Mouse (Mus musculus) T-cell, adult 2 months (primary cell): ENCODE measurements around the gene Nxph2.
"Not testable (repeated sequence)": the region's sequence is repeated elsewhere in the genome, so short reads cannot be mapped to it uniquely, and the experiment has no call there.

Experiments
- DNase-seq: peaks from one replicate; pipeline ENCODE4 v3.0.0; 2022; ENCODE audit warnings: low spot score

The Nxph2 gene

GRCm38 (mm10) chr2:23320746-23321585, at the start of gene Nxph2:
Gene Nxph2, plus strand, starts transcription at chr2:23321246.
- DNase-seq = no peak

DNA sequence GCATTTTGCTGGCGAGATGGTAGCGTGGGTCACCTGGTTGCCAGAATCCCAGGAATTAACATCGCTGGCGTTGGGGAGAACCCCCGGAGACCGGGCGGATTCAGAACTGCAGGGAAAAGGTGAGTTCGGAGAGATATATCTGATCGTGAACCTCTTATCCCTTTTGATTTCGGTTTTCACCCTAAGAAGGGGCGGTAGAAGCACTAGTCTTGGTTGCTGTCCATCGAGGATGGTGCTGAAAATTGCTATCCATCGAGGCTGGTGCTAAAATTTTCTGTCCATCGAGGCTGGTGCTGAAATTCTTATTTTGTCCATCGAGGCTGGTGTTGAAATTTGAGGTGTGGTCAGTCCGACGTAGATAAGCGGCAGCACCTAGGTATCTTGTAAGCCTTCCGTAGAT, 30.1 kb upstream of the Nxph2 start:
- not testable (repeated sequence) for DNase-seq

DNA sequence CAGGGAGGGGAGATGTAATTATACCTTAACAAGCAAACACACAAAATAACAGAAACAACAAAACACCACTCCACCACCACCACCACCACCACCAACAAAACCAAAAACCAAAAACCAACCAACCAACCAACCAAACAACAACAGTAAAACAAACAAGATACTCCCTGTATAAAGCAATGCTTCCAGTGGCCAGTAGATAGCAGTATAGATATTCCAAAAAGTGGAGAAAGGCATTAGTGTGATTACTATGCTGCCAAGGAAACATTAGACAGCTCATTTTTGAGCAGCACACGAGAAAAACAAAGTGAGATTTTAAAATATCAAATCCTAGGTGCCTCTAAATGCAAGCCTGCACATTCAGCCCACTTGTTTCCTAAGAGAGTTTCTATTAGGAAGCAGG, 6.2 kb upstream of the Nxph2 start:
- DNase-seq = no peak
